ENCODE assay signal across 22 mouse cellular contexts in genomic region chr15:7115326-7116003, GRCm38 (mm10). TPM values are rescaled to one million over a fixed set of nuclear protein-coding genes. Genes with fewer than 3 reads are reported as not detected.
DNase-seq lines count a peak whose midpoint lies in the region; ATAC-seq and TF ChIP-seq lines count a peak whose summit lies in the region.
"Had no signal": no experiment of that assay in that cellular context is flagged by ENCODE, and none has a peak within 500 bp of the region (broad histone marks: within the 10 kb centered on the region; RNA-seq: fewer than 3 reads in every experiment).

No protein-coding gene starts in this region.

- no peak overlapping the region for H3K4me3 ChIP-seq in hindbrain, embryonic 12.5 days
- H3K4me3 ChIP-seq in hindbrain, embryonic 10.5 days = no peak overlapping the region
- no peak overlapping the region for H3K4me3 ChIP-seq in CH12.LX (replicated peaks in 1 of 3; ENCODE audit: low read depth in 2 of 3, low read length in 2 of 3, poor library complexity in 1 of 3)
- H3K4me3 ChIP-seq: embryonic facial prominence, embryonic 10.5 days; forebrain, embryonic 10.5 days; heart, adult 2 months had no signal

- peak; percentile 12; the same call in 1 of the 2 replicates for ATAC-seq in hindbrain, embryonic 12.5 days (ENCODE audit: low FRiP score)
- peak; percentile 30; the same call in 1 of the 2 replicates for ATAC-seq in neutrophil, adult 5-6 weeks (ENCODE audit: extremely low read depth, insufficient number of reproducible peaks, low FRiP score, poor library complexity, severe bottlenecking)
- ATAC-seq in erythroid progenitor cell, adult 5-6 weeks (replicated peaks; ENCODE audit: low FRiP score, poor library complexity, severe bottlenecking) = no peak
- ATAC-seq: activated CD4-positive, CD25-positive, alpha-beta regulatory T cell, adult 4 months; forebrain, embryonic 14.5 days; intestine, embryonic 16.5 days had no signal

- no peak overlapping the region for H3K27ac ChIP-seq in hindbrain, embryonic 12.5 days
- H3K27ac ChIP-seq in hindbrain, embryonic 10.5 days = no peak overlapping the region
- H3K27ac ChIP-seq in CH12.LX (ENCODE audit: insufficient read depth, low read depth) = no peak overlapping the region
- H3K27ac ChIP-seq: embryonic facial prominence, embryonic 10.5 days; forebrain, embryonic 10.5 days; heart, adult 2 months; hindbrain, embryonic 14.5 days had no signal

- TF ChIP-seq POLR2A in CH12.LX (IDR thresholded peaks at IDR 0.05; ENCODE audit: low read depth, low read length) = no peak

- H3K27me3 ChIP-seq in hindbrain, embryonic 12.5 days = no peaks in the 10 kb centered on the region
- no peaks in the 10 kb centered on the region; the same call in 1 of the 2 replicates for H3K27me3 ChIP-seq in hindbrain, embryonic 10.5 days (ENCODE audit: insufficient read depth, poor library complexity, severe bottlenecking)
- no peaks in the 10 kb centered on the region for H3K27me3 ChIP-seq in CH12.LX (replicated peaks)

- no peaks in the 10 kb centered on the region for H3K79me2 ChIP-seq in CH12.LX (replicated peaks; ENCODE audit: control insufficient read depth, extremely low read depth, insufficient read depth, poor library complexity, severe bottlenecking)

- H3K36me3 ChIP-seq in hindbrain, embryonic 12.5 days = no peaks in the 10 kb centered on the region
- no peaks in the 10 kb centered on the region for H3K36me3 ChIP-seq in hindbrain, embryonic 10.5 days
- no peaks in the 10 kb centered on the region for H3K36me3 ChIP-seq in CH12.LX (replicated peaks in 1 of 2; ENCODE audit: control insufficient read depth in 1 of 2, insufficient read depth in 1 of 2, low read length in 1 of 2)
- H3K36me3 ChIP-seq: embryonic facial prominence, embryonic 10.5 days; forebrain, embryonic 10.5 days; G1E had no signal

- H3K9me3 ChIP-seq in hindbrain, embryonic 12.5 days (replicated peaks) = no peaks in the 10 kb centered on the region
- no peaks in the 10 kb centered on the region for H3K9me3 ChIP-seq in hindbrain, embryonic 10.5 days
- H3K9me3 ChIP-seq in CH12.LX (replicated peaks; ENCODE audit: low read length) = no peaks in the 10 kb centered on the region
- H3K9me3 ChIP-seq: embryonic facial prominence, embryonic 10.5 days; forebrain, embryonic 10.5 days; G1E had no signal

- no peak for TF ChIP-seq EP300 in CH12.LX (IDR thresholded peaks at IDR 0.05; ENCODE audit: low read length)

- TF ChIP-seq CTCF in CH12.LX (conservative IDR thresholded peaks at IDR 0.05 in 1 of 2, IDR thresholded peaks at IDR 0.05 in 1 of 2; ENCODE audit: low read depth in 2 of 2, low read length in 2 of 2) = no peak

- 0 out of 2 replicates have a peak, but pooled peaks cover 4% of the 10 kb centered on the region for H3K4me1 ChIP-seq in hindbrain, embryonic 12.5 days
- 0 out of 2 replicates have a peak, but pooled peaks cover 7% of the 10 kb centered on the region for H3K4me1 ChIP-seq in hindbrain, embryonic 10.5 days (replicated peaks)
- peaks cover 0 to 27% of the 10 kb centered on the region in 2 experiments; a peak in 2 of 4 replicates for H3K4me1 ChIP-seq in CH12.LX (ENCODE audit: control insufficient read depth in 1 of 2, insufficient read depth in 2 of 2)
- H3K4me1 ChIP-seq: embryonic facial prominence, embryonic 10.5 days; forebrain, embryonic 10.5 days had no signal

- DNase-seq in hindbrain, embryonic 10.5 days (ENCODE audit: low spot score) = no peak
- DNase-seq in CH12.LX (ENCODE audit: extremely low read depth) (peak; percentile 27), ES-CJ7 (ENCODE audit: low read depth, low spot score) (peak; percentile 90)
- no peak for DNase-seq in left cerebral cortex, adult 8-10 months (ENCODE audit: low spot score in 2 of 2)
- DNase-seq: adrenal gland, postnatal 14 days; cerebellum, adult 2 months; cerebellum, postnatal 10 days; gastrocnemius, postnatal 10 days; heart, adult 2 months; heart, postnatal 36 days; kidney, adult 2 months had no signal

- no peak for TF ChIP-seq RAD21 in CH12.LX (IDR thresholded peaks at IDR 0.05; ENCODE audit: low read depth, low read length)

- dilution Hi-C loops in CH12.LX (cut with MboI; ENCODE audit: extremely low pct_ligation_motif_present, extremely low pct_unique_long_range_greater_than_20kb, low sequenced_read_pairs) = no loop called here

- in situ Hi-C loops in CH12.LX (cut with MboI; ENCODE audit: low pct_ligation_motif_present, low pct_unique_long_range_greater_than_20kb, low sequenced_read_pairs) = no loop called here

- no peak overlapping the region for H3K9ac ChIP-seq in hindbrain, embryonic 12.5 days
- H3K9ac ChIP-seq in CH12.LX (ENCODE audit: insufficient read depth, low read depth) = no peak overlapping the region
- H3K9ac ChIP-seq: hindbrain, embryonic 14.5 days had no signal

- no peak overlapping the region for H3K4me2 ChIP-seq in hindbrain, embryonic 12.5 days (replicated peaks)
- no peak overlapping the region for H3K4me2 ChIP-seq in CH12.LX (ENCODE audit: insufficient read depth, low read depth, poor library complexity, severe bottlenecking)
- H3K4me2 ChIP-seq: heart, embryonic 11.5 days; hindbrain, embryonic 14.5 days had no signal

- WGBS in hindbrain, embryonic 12.5 days = 49% methylated on average over 7 of the region's 7 CpGs
- WGBS in hindbrain, embryonic 10.5 days = 52% methylated on average over 7 of the region's 7 CpGs

TF ChIP-seq in CH12.LX, 34 proteins besides CTCF, POLR2A, EP300 and RAD21:
- TF ChIP-seq NRF1 (IDR thresholded peaks at IDR 0.05; ENCODE audit: low read depth, low read length) (no peak), POLR2AphosphoS2 (IDR thresholded peaks at IDR 0.05; ENCODE audit: low read depth, low read length) (no peak), HCFC1 (IDR thresholded peaks at IDR 0.05; ENCODE audit: low read depth, low read length) (no peak), MAFK (IDR thresholded peaks at IDR 0.05; ENCODE audit: insufficient replicate concordance, low read length) (no peak), ZMIZ1 (IDR thresholded peaks at IDR 0.05; ENCODE audit: low read depth, low read length) (no peak), SMC3 (IDR thresholded peaks at IDR 0.05; ENCODE audit: low read depth, low read length) (no peak), ZC3H11A (IDR thresholded peaks at IDR 0.05; ENCODE audit: low read depth, low read length) (no peak), USF2 (conservative IDR thresholded peaks at IDR 0.05; ENCODE audit: low read depth, low read length) (no peak), NELFE (IDR thresholded peaks at IDR 0.05; ENCODE audit: low read depth, low read length) (no peak), GABPA (IDR thresholded peaks at IDR 0.05; ENCODE audit: insufficient replicate concordance, low read depth, low read length) (no peak), BHLHE40 (IDR thresholded peaks at IDR 0.05; ENCODE audit: low read depth, low read length) (no peak), ELF1 (IDR thresholded peaks at IDR 0.05; ENCODE audit: low read depth, low read length) (no peak), SIN3A (IDR thresholded peaks at IDR 0.05; ENCODE audit: low read length) (no peak), UBTF (IDR thresholded peaks at IDR 0.05; ENCODE audit: low read depth, low read length) (no peak), ZNF384 (IDR thresholded peaks at IDR 0.05; ENCODE audit: low read depth, low read length) (no peak), ZKSCAN1 (IDR thresholded peaks at IDR 0.05; ENCODE audit: borderline replicate concordance, low read depth, low read length) (no peak), ETS1 (conservative IDR thresholded peaks at IDR 0.05; ENCODE audit: low read depth, low read length) (no peak)

RNA-seq across cellular contexts. Expression of gene Lifr, which starts 25.1 kb away (rescaled TPM):
- 16.5 and 18.3 TPM in 2 replicates for polyA plus RNA-seq in hindbrain, embryonic 12.5 days (2016; fragmentation: Nextera tagmentation; extraction: Ambion mirVana)
- polyA plus RNA-seq in hindbrain, embryonic 10.5 days (2016; fragmentation: Nextera tagmentation; extraction: Ambion mirVana) = 11.0 and 13.4 TPM in 2 replicates
- not detected in 2 replicates for total RNA-seq in CH12.LX (2012; rRNA removed)
- 0.03 and 0.11 TPM in 2 replicates for total RNA-seq in CH12.LX (2014; rRNA removed)
- polyA plus RNA-seq in CH12.LX (2012; ENCODE audit: insufficient read length, low read depth) = not detected in 2 replicates
- total RNA-seq in neutrophil, adult 5-6 weeks (2017) = 6.3 and 6.4 TPM in 2 replicates
- total RNA-seq in left cerebral cortex, adult 8-10 months (2022) = 10 to 100 TPM; 42.3 to 53.0 (median 44.8) TPM
- total RNA-seq in erythroid progenitor cell, adult 5-6 weeks (2015; ENCODE audit: low replicate concordance) = under 0.01 and 1.7 TPM in 2 replicates
- 1.0 and 2.2 TPM in 2 replicates for total RNA-seq in erythroid progenitor cell, adult 5-6 weeks (2017; ENCODE audit: low replicate concordance)
- polyA plus RNA-seq: G1E had no signal

Comparison
In these comparisons a context has a peak if more than half of its experiments do, and no peak if none do; other contexts are left out.
1. DNase-seq: peak in CH12.LX (single experiment) and ES-CJ7 (single experiment); none in hindbrain, embryonic 10.5 days (single experiment) and left cerebral cortex, adult 8-10 months (0 of 2).